Mouse (Mus musculus) spleen, postnatal 36 days (tissue): ENCODE results near the gene Bves.
A peak's percentile ranks its signal among the peaks of the same experiment; 100 is the strongest.
"Not testable (repeated sequence)": the region's sequence is repeated elsewhere in the genome, so short reads cannot be mapped to it uniquely, and the experiment has no call there.

Experiments used
- DNase-seq, 2 experiments: peaks; one replicate each; pipeline ENCODE4 v3.0.0; 2022; ENCODE audit warnings: low spot score in 2 of 2, mixed read lengths in 1 of 2

The Bves gene

GRCm38 (mm10) chr10:45348143-45348542 is 12.6 kb downstream of the Bves start:
- DNase-seq = not testable (repeated sequence)

- DNase-seq = no peak
Measured at GRCm38 (mm10) chr10:45356091-45356490, 20.5 kb downstream of the Bves start.

GRCm38 (mm10) chr10:45363396-45363795 is 27.8 kb downstream of the Bves start:
- no peak for DNase-seq

- no peak for DNase-seq
Measured at GRCm38 (mm10) chr10:45366987-45367705, 31.6 kb downstream of the Bves start.

- DNase-seq = no peak
Measured at GRCm38 (mm10) chr10:45369639-45370038, 34.1 kb downstream of the Bves start.

GRCm38 (mm10) chr10:45370545-45370944 is 35.0 kb downstream of the Bves start:
- DNase-seq = no peak

- DNase-seq = peak; percentile 24 to 33
Measured at GRCm38 (mm10) chr10:45372994-45373692, 37.6 kb downstream of the Bves start.

- DNase-seq = no peak
Measured at GRCm38 (mm10) chr10:45378269-45378668, 42.7 kb downstream of the Bves start.

- DNase-seq = no peak
Measured at GRCm38 (mm10) chr10:45381937-45382636, 46.5 kb downstream of the Bves start.

- no peak for DNase-seq
Measured at GRCm38 (mm10) chr10:45382637-45382958, 47.0 kb downstream of the Bves start.

GRCm38 (mm10) chr10:45398211-45398610 is 62.6 kb downstream of the Bves start:
- DNase-seq = no peak

GRCm38 (mm10) chr10:45399702-45400243 is 64.2 kb downstream of the Bves start:
- DNase-seq = no peak

- no peak for DNase-seq
Measured at GRCm38 (mm10) chr10:45410624-45411341, 75.2 kb downstream of the Bves start.

- DNase-seq = no peak
Measured at GRCm38 (mm10) chr10:45411741-45412140, 76.2 kb downstream of the Bves start.

GRCm38 (mm10) chr10:45412144-45412543 is 76.6 kb downstream of the Bves start:
- no peak for DNase-seq
